Mouse (Mus musculus): ENCODE results near the gene 1700008P02Rik. TPM values are rescaled to one million over a fixed set of nuclear protein-coding genes. Genes with fewer than 3 reads are reported as not detected.
"Not testable (repeated sequence)": the region's sequence is repeated elsewhere in the genome, so short reads cannot be mapped to it uniquely, and the experiment has no call there.

The 1700008P02Rik gene
- polyA plus RNA-seq (2016; fragmentation: Nextera tagmentation; extraction: Ambion mirVana): not detected in 2 replicates

- 94% methylated on average over 7 of the region's 7 CpGs for WGBS
- Histone ChIP-seq H3K4me3 (replicated peaks) (no peak within 1 kb of the TSS), H3K27ac (no peak within 1 kb of the TSS), H3K9me3 (no peaks in the 10 kb centered on the region), H3K9ac (no peak within 1 kb of the TSS), H3K4me2 (no peak within 1 kb of the TSS), H3K4me1 (no peaks in the 10 kb centered on the region), H3K27me3 (no peaks in the 10 kb centered on the region), H3K36me3 (replicated peaks) (no peaks in the 10 kb centered on the region)
- no peak for ATAC-seq (ENCODE audit: low FRiP score)
Measured at GRCm38 (mm10) chr3:6620343-6620742, at the start of gene 1700008P02Rik. Gene 1700008P02Rik (minus strand): TSS chr3:6620443.

- Histone ChIP-seq H3K4me1 (no peaks in the 10 kb centered on the region), H3K9me3 (no peaks in the 10 kb centered on the region), H3K9ac (no peak overlapping the region), H3K4me3 (replicated peaks) (no peak overlapping the region), H3K27me3 (no peaks in the 10 kb centered on the region), H3K27ac (no peak overlapping the region), H3K36me3 (replicated peaks) (no peaks in the 10 kb centered on the region), H3K4me2 (no peak overlapping the region)
- WGBS: 90% methylated on average over 2 of the region's 2 CpGs
- ATAC-seq (ENCODE audit: low FRiP score): no peak
Measured at GRCm38 (mm10) chr3:6649411-6649810, 29.2 kb upstream of the 1700008P02Rik start.

GRCm38 (mm10) chr3:6638151-6638550 is 17.9 kb upstream of the 1700008P02Rik start:
- not testable (repeated sequence) for H3K27me3 ChIP-seq; H3K27ac ChIP-seq; H3K36me3 ChIP-seq (replicated peaks); H3K9ac ChIP-seq; H3K4me2 ChIP-seq; ATAC-seq (ENCODE audit: low FRiP score); H3K9me3 ChIP-seq; H3K4me3 ChIP-seq (replicated peaks); H3K4me1 ChIP-seq

- H3K36me3 ChIP-seq (replicated peaks): no peaks in the 10 kb centered on the region
- H3K27me3 ChIP-seq: no peaks in the 10 kb centered on the region
- H3K4me1 ChIP-seq: no peaks in the 10 kb centered on the region
- no peak overlapping the region for H3K4me3 ChIP-seq (replicated peaks)
- no peaks in the 10 kb centered on the region for H3K9me3 ChIP-seq
- no peak for ATAC-seq (ENCODE audit: low FRiP score)
- H3K27ac ChIP-seq: no peak overlapping the region
- no peak overlapping the region for H3K4me2 ChIP-seq
- no peak overlapping the region for H3K9ac ChIP-seq
Measured at GRCm38 (mm10) chr3:6634256-6634655, 14.0 kb upstream of the 1700008P02Rik start.

GRCm38 (mm10) chr3:6617881-6618280 is 2.4 kb downstream of the 1700008P02Rik start:
- H3K27me3 ChIP-seq: no peaks in the 10 kb centered on the region
- ATAC-seq (ENCODE audit: low FRiP score): no peak
- H3K9me3 ChIP-seq: no peaks in the 10 kb centered on the region
- no peak overlapping the region for H3K27ac ChIP-seq
- H3K4me3 ChIP-seq (replicated peaks): no peak overlapping the region
- no peak overlapping the region for H3K4me2 ChIP-seq
- no peak overlapping the region for H3K9ac ChIP-seq
- no peaks in the 10 kb centered on the region for H3K4me1 ChIP-seq
- H3K36me3 ChIP-seq (replicated peaks): no peaks in the 10 kb centered on the region
